Mouse (Mus musculus): Measurements from ENCODE around the gene Sept4.

Gene Sept4

DNA sequence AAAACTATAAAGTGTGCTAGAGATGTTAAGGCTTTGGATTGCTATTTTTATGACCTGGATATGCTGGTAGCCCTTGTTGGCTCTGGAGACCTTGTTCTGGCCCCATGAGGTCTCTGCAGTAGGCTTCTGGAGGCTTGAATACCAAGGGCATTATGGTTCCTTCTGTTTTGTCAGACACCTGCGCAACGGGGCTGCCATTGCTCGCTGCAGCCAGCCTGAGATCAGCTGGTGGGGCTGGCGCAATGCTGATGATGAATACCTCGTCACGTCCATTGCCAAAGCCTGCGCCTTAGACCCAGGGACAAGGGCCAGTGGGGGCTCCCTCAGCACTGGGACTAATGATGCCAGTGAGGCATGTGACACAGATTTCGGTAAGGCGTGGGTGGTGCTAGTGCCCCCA is 33.5 kb downstream of the Sept4 start:
- no peak for DNase-seq

DNA sequence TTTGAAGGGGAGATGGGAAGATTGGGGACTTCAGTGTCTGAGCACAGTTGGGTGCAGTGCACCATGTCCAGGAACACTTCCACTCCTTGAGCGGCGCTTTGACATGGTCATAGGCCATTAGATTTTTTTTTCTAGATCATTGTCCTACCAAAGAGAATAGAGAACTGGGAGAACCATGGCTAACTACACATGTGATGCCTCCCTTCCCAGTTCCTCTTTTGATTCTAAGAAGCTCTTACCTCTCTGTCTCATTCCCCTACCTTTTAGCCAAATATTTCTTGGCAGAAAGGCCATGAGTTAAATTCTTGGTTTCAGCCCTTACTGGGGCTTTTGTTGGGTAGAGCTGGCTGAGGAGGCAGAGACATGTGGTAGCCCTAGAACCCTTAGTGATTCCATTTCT is 34.9 kb downstream of the Sept4 start:
- no peak for DNase-seq

DNA sequence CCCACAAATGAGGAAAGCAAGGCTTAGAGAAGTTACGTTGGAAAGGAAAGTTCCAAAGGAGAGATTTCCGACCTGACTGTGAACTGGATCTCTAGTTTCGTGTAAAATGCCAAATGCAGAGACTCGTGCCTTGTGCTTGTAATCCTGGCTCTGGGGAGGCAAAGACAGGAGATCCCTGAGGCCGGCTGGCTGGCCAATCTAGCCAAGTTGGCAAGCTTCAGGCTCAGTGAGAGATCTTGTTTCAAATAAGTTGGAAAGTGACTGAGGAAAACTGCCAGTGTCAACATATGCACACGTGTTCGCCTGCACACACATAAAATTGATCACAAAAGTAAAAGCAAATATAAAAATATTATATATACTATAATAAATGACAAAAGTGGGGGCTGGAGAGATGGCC is 40.6 kb downstream of the Sept4 start:
- no peak for DNase-seq

DNA sequence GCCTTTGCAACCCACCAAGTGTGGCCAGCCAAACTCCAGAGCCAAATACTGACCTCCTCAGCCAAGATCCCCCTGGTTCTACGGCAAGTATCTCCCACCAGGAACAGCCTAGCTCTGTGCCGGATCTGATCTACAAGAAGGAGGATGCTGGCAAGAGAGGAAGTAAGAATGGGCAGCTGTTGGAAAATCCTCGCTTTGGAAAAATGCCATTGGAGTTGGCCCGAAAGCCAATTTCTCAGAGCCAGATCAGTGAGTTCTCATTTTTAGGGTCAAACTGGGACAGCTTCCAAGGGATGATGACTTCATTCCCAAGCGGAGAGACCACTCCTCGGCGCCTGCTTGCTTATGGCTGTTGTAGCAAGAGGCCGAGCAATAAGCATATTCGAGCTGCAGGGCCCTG is 42.8 kb downstream of the Sept4 start:
- DNase-seq: no peak

DNA sequence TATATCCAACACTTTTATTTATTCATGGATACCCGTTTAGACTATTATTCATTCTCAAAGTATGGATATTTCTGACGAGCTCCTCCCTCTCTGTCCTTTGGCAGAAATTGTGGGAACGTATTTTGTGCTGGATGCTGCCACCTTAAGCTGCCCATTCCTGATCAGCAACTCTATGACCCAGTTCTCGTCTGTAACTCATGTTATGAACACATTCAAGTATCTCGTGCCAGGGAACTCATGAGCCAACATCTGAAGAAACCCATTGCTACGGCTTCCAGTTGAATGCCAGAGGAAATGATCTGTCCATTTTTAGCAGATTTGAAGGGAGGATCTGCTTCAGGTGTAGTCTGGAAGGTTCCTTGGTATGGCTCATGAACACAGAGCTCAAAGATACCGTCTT is 45.3 kb downstream of the Sept4 start:
- DNase-seq: no peak

DNA sequence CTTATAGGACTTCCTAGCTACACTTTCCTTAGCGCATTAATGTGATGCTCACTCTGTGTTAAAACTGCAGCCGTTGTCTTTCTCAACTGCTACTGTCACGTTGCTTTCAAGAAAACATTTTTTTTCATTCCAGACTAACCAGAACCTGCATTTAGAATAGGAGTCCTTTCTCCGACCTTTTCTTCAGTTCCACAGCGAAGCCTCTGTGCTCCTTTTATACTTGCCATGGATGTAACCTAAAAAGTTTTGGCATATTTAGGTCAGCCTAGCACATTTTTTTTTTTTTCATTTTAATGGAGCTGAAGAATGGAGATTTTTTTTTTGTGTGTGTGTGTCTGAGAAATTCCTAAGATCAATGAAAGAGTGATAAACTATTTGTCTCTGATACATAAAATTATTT is 46.8 kb downstream of the Sept4 start:
- DNase-seq: no peak

DNA sequence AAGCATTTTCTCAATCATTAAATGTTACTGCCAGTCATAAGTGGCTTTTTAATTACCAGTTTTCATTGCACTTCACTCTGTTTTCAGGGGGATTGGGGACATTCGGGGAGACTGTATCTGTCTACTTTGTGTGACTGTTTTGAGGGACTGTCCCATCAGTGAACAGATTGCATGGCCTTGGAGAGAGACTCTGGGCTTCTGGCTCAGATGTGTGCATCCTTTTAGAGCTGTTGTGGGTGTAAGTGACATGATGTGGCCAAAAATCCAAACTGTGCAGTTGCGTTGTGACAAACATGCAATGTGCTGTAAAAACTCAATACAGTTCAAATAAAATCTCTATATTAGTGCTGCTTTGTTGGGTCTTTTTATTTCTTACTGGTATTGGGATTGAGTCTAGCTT is 47.2 kb downstream of the Sept4 start:
- no peak for DNase-seq

DNA sequence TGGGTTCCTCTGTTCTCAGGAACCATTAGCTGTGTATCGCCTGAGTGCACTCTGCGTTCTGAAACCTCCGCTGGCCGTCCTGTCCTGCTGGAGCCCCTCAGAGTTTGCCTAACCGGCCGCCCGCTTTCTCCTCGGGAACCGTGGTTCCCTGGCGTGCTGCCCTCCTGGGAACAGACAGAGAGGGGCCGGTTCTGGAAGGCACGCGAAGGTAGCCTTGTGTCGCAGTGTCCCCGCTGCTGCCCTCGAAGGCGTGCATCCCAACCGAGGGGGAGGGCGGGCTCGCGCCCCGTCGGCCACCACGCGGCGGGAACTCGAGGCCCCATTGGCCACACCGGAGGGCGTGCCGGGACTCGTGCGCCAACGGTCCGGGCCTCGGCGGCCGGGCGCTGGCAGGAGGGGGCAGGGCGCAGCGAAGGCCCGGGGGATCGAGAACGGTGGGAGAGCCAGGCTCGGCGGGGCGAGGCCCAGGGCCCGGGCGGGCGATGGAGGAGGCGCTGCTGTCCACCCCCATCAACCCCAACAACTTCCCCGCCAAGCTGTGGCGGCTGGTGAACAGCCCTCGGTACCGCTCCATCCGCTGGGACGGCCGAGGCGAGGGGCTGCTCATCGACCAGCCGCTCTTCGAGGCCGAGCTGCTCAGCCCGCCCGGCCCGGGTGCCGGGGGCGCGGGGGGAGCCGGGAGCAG is 48.2 kb downstream of the Sept4 start, which contains the start of gene Hsf5:
Hsf5 (plus strand) TSS at position 375 of the 685 bp plus-strand sequence.
- no peak for DNase-seq

DNA sequence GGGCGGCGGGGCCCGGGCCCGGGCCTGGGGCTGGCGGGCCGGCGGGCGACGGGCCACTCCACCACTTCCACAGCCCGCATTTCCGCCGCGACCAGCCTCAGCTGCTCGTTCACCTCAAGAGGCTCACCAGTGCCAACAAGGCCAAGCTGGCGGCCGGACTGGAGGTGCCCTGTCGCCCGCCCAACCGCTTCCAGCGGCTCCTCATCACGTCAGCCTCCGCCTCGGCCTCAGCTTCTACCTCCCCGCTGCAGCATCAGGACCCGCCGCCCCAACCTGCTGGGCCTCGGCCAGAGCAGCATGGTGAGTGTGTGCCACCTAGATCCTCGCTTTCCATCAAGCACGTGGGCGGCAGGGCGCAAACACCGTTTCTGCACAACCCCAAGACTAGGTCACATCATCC is 48.9 kb downstream of the Sept4 start:
- no peak for DNase-seq

DNA sequence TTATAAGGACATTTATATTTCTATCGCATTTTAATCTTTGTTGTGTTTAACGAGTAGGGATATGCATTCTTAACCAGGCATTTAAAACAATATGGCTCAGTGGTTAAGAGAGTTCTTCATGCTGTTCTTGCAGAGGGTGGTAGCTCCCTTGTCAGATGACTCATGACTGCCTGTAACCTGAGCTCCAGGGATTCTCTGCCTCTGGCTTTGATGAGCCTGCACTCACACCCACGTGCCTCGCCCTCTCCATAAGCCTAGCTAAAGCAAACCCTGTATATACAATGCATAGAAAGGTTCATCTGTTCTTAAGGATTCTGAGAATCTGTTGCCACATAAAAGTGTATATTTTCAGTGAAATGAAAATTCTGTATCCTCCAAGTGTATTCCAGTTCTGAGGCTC is 54.5 kb downstream of the Sept4 start:
- DNase-seq: no peak

DNA sequence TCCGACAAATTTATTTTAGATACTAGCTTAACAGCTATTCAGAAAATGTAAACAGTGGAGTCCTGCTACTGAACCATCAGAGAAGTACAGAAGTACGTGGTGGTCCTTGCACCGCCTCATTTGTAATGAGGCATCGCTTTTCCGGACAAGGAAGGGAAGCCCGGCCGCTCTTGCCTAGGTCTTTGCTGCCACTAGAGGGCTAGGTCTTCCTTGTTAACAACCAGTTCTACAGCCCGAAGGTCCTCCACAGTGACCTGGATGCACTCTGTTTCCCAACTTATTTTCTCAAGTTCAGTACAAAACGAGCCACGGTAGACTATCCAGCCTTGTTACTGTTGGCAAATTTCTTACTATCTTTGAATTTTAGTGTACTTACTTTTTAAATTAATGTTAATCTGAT is 61.2 kb downstream of the Sept4 start:
- no peak for DNase-seq

DNA sequence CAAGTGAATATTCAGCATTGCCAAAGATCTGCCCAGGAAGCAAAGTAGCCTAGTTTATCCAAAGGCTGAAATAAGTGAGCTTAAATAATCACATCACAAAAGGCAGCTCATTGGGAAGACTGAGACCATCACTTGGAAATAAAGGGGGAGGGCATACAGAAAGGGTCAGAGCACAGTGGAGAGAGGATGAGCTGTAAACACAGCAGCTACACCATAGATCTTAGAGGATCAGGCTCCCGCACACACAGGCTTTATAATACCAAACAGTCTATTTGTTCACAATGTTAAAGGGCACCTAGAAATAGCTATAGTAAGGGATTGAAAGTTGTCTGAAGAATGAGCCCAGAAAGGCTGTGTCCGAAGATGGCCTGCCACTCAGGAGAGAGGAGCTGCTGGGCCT is 70.1 kb downstream of the Sept4 start:
- no peak for DNase-seq

DNA sequence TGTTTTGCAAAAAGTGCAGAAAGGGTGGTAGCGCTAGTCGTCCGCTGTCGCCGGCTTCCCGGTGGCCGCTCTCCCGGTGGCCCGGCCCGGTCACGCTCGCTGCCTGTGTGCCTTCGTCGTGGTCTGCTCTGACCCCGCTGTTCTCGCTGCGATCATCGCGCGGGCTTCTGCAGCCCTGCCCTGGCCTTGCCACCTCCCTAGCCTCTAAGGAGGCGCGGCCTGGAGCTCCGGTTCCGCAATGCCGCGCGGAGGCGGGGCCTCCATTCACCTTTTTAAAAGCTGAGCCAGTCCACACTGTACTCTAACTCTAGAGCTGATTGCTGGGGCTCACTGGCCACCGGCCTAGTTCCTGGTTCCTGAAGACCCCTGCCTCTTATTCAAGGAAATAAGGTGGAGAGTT is 70.5 kb downstream of the Sept4 start:
- peak; percentile 58 for DNase-seq

All from cerebellum, adult 11 months (tissue).